Mouse (Mus musculus) cerebellum, adult 9-10 months (tissue): ENCODE measurements around the gene Vmn2r114.
"Not testable (repeated sequence)": the region's sequence is repeated elsewhere in the genome, so short reads cannot be mapped to it uniquely, and the experiment has no call there.

Experiments
- DNase-seq: peaks from one replicate; pipeline ENCODE4 v3.0.0; 2022

Vmn2r114 gene

GRCm38 (mm10) chr17:23312437-23312836 lies at the start of gene Vmn2r114:
TSS of gene Vmn2r114 (minus strand) at chr17:23312537.
- not testable (repeated sequence) for DNase-seq

- no peak for DNase-seq
Measured at GRCm38 (mm10) chr17:23351644-23352043, 39.3 kb upstream of the Vmn2r114 start.

DNA sequence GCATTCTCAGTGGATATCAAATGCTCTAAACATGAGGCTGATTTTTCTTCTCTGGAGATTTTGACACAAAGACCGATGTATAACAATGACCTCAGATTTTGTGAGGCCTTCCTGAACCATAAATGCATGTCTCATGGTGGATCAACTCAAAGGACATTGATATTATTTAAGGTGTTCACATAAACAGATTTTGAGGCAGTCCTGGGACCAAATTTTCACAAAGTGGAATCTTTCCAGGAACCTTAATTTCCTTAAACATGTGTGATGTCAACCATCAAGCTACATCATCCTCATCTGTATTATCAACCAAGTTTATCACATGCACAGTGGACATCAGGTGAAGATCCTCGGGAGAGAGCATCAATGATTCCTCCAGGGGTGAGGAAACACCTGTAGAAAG lies 31.1 kb upstream of the Vmn2r114 start, which contains the start of gene Vmn2r115:
Gene Vmn2r115 (plus strand): TSS at position 301 of the 400 bp plus-strand sequence.
- DNase-seq, result not testable (repeated sequence)

DNA sequence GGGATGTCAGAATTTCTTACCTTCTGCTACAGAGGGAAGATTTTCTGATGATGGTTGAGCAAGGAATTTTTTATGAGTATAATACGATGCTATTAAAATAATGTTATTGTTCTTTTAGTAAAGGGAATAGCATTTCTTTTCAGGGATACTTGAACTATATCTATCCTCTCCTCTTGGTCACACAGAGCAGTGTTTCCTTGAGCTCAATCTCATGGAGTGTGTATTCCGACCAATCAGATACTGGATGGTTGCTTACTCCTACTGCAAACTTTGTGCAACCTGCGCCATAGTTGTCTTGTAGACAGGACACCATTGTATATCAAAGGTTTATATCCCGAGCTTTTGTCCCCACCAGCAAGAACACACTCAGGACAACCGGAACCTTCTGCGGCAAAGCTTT lies 18.3 kb upstream of the Vmn2r114 start:
- DNase-seq, result no peak
